Mouse (Mus musculus) C2C12 (cell line): ENCODE data around the gene Myom1.

ENCODE experiments used
- CTCF ChIP-seq: IDR thresholded peaks from one replicate; pipeline ENCODE4 v1.5.1; 2011; ENCODE audit not compliant: control insufficient read depth, insufficient read depth, insufficient read length
- MAX ChIP-seq: IDR thresholded peaks from one replicate; pipeline ENCODE4 v1.6.1; 2011; ENCODE audit warnings: mild to moderate bottlenecking, control low read depth

- TF ChIP-seq CTCF (no peak), MAX (no peak)
These were observed 20.4 kb downstream of the Myom1 start for GRCm38 (mm10) chr17:71022841-71023240.
